Mouse (Mus musculus) heart, embryonic 13.5 days (tissue): Measurements from ENCODE around the gene Sort1. TPM values are rescaled to one million over a fixed set of nuclear protein-coding genes. Genes with fewer than 3 reads are reported as not detected.
A peak's percentile ranks its signal among the peaks of the same experiment; 100 is the strongest.

Experiments
- ATAC-seq: fragments of 200-750 bp; cut with Nextera tagmentation; 2 replicates; pipeline ENCODE4 v1.8.0; 2017; ENCODE audit warnings: moderate TSS enrichment; ENCODE audit not compliant: insufficient number of reproducible peaks, low FRiP score, low TSS enrichment; ENCODE audit errors: extremely low read depth
- H3K27ac ChIP-seq: fragments of 300-500 bp; sonication (generic); replicated peaks from 2 replicates; pipeline ENCODE4 v1.5.1; 2015; ENCODE audit warnings: moderate library complexity, mild to moderate bottlenecking, inconsistent platforms
- H3K27me3 ChIP-seq: fragments of 300-500 bp; sonication (generic); replicated peaks from 2 replicates; pipeline ENCODE4 v1.6.1; 2015; ENCODE audit warnings: mild to moderate bottlenecking, inconsistent platforms
- H3K36me3 ChIP-seq: fragments of 300-500 bp; sonication (generic); 2 replicates; pipeline ENCODE4 v1.6.1; 2015; ENCODE audit warnings: mild to moderate bottlenecking, inconsistent platforms
- H3K4me1 ChIP-seq: fragments of 300-500 bp; sonication (generic); 2 replicates; pipeline ENCODE4 v1.6.1; 2015; ENCODE audit warnings: inconsistent platforms
- H3K4me2 ChIP-seq: fragments of 300-500 bp; sonication (generic); 2 replicates; pipeline ENCODE4 v1.6.1; 2015; ENCODE audit warnings: inconsistent platforms, mild to moderate bottlenecking, moderate library complexity
- H3K4me3 ChIP-seq: fragments of 300-500 bp; sonication (generic); 2 replicates; pipeline ENCODE4 v1.5.1; 2015; ENCODE audit warnings: moderate library complexity, mild to moderate bottlenecking, inconsistent platforms
- H3K9ac ChIP-seq: fragments of 300-500 bp; sonication (generic); 2 replicates; pipeline ENCODE4 v1.6.1; 2015; ENCODE audit warnings: inconsistent platforms, mild to moderate bottlenecking, moderate library complexity
- H3K9me3 ChIP-seq: fragments of 300-500 bp; sonication (generic); 2 replicates; pipeline ENCODE4 v1.6.1; 2016; ENCODE audit warnings: inconsistent platforms
- WGBS: fragments of 180-500 bp; shearing (Covaris S2); methylation state at CpG from one replicate; pipeline ENCODE4 v1.1.7; 2015; ENCODE audit warnings: mixed read lengths; 5-methylcytosine and 5-hydroxymethylcytosine counted together
- polyA plus RNA-seq: library from polyadenylated mRNA; unstranded; fragments of >200 nt; fragmentation: Nextera tagmentation; extraction: Ambion mirVana; gene quantifications from 2 replicates; pipeline ENCODE4 v1.2.1, GENCODE M21; 2015

Gene Sort1
- polyA plus RNA-seq, 1 experiment from 2014 or later, result 8.9 TPM

- Histone ChIP-seq H3K9me3 (no peaks in the 10 kb centered on the region), H3K4me3 (peak overlapping the region; percentile 94), H3K36me3 (peaks cover 6% of the 10 kb centered on the region), H3K27me3 (no peaks in the 10 kb centered on the region), H3K9ac (peak overlapping the region; percentile 96), H3K4me2 (peak overlapping the region; percentile 88), H3K4me1 (peaks cover 66% of the 10 kb centered on the region), H3K27ac (no peak overlapping the region)
- 47% methylated on average over 4 of the region's 4 CpGs for WGBS
- ATAC-seq, result no peak
These were observed 1.3 kb downstream of the Sort1 start for GRCm38 (mm10) chr3:108285078-108285711.

GRCm38 (mm10) chr3:108286671-108287439 is 3.0 kb downstream of the Sort1 start:
- H3K36me3 ChIP-seq, result no peaks in the 10 kb centered on the region; the same call in 1 of the 2 replicates
- peak overlapping the region; percentile 70 for H3K27ac ChIP-seq
- peak overlapping the region; percentile 39 for H3K4me2 ChIP-seq
- 53% methylated on average over 14 of the region's 14 CpGs for WGBS
- no peak overlapping the region for H3K4me3 ChIP-seq
- ATAC-seq, result no peak
- peak overlapping the region; percentile 68 for H3K9ac ChIP-seq
- no peaks in the 10 kb centered on the region for H3K27me3 ChIP-seq
- no peaks in the 10 kb centered on the region for H3K9me3 ChIP-seq
- H3K4me1 ChIP-seq, result peaks cover 82% of the 10 kb centered on the region

DNA sequence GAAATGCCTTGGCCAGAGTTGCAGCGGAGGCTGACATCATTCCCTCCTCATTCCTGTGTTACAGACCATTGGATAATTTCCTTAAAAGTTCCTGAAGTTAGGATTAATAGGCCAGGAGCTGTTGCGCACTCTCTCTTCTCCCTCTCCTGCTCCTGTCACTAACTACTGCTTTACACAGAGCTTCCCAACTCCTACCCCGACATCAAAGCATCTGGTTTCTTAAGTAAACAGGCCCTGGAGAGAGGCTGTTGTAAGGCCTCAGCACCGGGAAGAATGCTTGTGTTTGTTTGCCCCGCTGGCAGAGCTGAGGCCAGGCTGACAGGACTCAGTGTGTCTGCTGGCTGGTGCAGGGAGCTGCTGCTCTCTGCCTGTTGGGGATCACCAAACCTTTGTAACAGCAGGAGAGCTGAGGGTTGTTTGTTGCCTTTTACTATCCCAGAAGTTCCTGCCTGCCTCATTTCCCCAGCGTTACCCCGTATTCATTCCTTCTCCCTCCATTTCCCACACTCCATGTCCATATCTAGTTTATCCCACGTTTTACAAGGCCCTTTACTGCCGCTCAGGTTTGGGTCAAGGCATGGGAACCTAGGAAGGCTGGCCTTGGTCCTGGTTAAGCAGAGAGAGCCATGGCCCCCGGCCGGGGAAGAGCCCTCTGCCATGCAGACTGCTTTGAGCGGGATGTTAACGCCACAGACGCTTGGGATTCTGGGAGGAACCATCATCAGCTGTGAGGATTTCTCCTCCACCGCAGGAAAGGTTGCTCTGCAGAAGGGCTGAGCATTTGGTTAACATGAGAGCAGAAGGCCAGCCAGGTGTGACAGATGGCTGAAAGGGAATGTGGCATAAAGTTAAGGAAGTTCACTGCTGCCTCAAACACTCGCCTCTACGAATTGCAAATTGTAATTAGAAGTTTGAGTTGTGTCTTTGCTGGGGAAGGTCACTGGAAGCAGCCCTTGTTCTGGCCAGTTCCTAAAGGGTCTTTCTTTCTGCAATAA is 4.2 kb downstream of the Sort1 start:
- WGBS, result 31% methylated on average over 17 of the region's 17 CpGs

GRCm38 (mm10) chr3:108289311-108290130 is 5.6 kb downstream of the Sort1 start:
- H3K9ac ChIP-seq, result no peak overlapping the region

More for the DNA sequence above, 4.2 kb downstream of the Sort1 start:
- H3K9me3 ChIP-seq, result no peaks in the 10 kb centered on the region
- peak overlapping the region; percentile 70 for H3K27ac ChIP-seq
- H3K4me3 ChIP-seq, result no peak overlapping the region
- H3K4me1 ChIP-seq, result peaks cover 81% of the 10 kb centered on the region
- H3K36me3 ChIP-seq, result no peaks in the 10 kb centered on the region; the same call in 1 of the 2 replicates
- peak overlapping the region; percentile 68 for H3K9ac ChIP-seq
- ATAC-seq, result no peak
- H3K27me3 ChIP-seq, result no peaks in the 10 kb centered on the region
- H3K4me2 ChIP-seq, result peak overlapping the region; percentile 39

DNA sequence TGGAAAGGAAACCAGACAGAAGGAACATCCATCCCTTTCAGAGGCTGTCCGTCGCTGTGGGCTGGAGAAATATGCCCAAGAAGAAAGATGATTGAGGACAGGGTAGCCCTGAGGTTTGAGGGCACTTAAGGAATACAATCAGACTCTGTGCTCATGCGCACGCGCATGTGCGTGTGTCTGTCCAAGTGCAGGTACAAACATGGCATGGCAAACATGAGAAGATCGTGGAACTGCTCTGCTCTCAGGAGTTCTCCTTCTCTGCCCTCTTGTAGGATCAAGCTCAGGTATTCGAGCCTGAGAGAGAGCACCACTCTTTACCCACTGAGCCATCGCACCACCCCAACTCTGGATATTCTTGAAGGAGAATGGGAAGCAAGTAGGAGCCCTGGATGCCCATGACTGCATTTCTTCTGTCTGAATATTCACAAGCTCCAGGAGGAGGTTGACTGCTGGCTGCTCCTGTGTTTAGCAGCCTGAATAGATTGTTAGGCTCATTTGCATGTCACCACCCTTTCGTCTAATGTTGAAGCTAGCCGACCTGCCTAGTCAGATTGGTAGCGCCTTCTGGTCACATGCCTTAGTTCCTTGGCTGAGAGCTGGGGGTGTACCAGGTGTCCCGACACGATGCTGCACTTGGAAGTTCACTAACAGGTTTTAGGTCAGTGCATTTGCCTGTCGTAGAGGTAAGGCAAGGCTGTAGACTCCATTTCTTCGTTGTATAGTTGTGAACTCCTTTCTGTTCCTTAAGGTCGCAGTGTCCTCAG is 7.3 kb downstream of the Sort1 start:
- Histone ChIP-seq H3K4me2 (0 out of 2 replicates have a peak overlapping the region, but pooled peaks have one; percentile 20), H3K9me3 (no peaks in the 10 kb centered on the region), H3K36me3 (no peaks in the 10 kb centered on the region; the same call in 1 of the 2 replicates), H3K4me1 (peaks cover 93% of the 10 kb centered on the region), H3K4me3 (no peak overlapping the region), H3K27me3 (no peaks in the 10 kb centered on the region), H3K9ac (peak overlapping the region; percentile 34; the same call in 1 of the 2 replicates), H3K27ac (no peak overlapping the region)
- 66% methylated on average over 17 of the region's 17 CpGs for WGBS
- ATAC-seq, result no peak

More at GRCm38 (mm10) chr3:108289311-108290130, 5.6 kb downstream of the Sort1 start:
- H3K27ac ChIP-seq, result peak overlapping the region; percentile 17
- H3K9me3 ChIP-seq, result no peaks in the 10 kb centered on the region
- H3K4me3 ChIP-seq, result no peak overlapping the region
- no peak for ATAC-seq
- WGBS, result 71% methylated on average over 13 of the region's 13 CpGs
- H3K27me3 ChIP-seq, result no peaks in the 10 kb centered on the region
- no peaks in the 10 kb centered on the region; the same call in 1 of the 2 replicates for H3K36me3 ChIP-seq
- H3K4me2 ChIP-seq, result no peak overlapping the region
- H3K4me1 ChIP-seq, result peaks cover 93% of the 10 kb centered on the region

DNA sequence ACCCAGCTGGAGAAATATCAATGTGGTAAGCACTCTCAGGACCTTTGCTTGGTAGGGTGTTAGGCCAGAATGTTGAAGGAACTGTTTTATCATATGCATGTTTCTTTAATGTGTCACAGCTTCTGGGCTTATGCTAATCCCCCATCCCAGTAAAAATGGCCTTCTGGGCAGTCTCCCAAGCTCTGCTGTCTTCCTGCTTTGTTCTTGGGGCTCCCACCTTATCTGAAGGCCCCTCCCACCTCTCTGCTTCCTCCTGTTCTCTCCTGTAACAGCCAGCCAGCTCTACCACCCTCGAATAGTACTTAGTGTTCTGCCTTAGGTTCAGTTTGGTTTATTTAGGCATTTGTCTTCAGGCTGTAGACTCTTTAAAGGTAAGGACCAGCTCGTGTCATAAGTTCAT is 10.5 kb downstream of the Sort1 start:
- no peak overlapping the region for H3K4me3 ChIP-seq
- WGBS, result 19% methylated on average over 2 of the region's 2 CpGs
- peak overlapping the region; percentile 44 for H3K4me2 ChIP-seq
- H3K27ac ChIP-seq, result peak overlapping the region; percentile 89
- H3K9me3 ChIP-seq, result no peaks in the 10 kb centered on the region
- no peak for ATAC-seq
- H3K36me3 ChIP-seq, result no peaks in the 10 kb centered on the region; the same call in 1 of the 2 replicates
- peak overlapping the region; percentile 29 for H3K9ac ChIP-seq
- H3K4me1 ChIP-seq, result peaks cover 88% of the 10 kb centered on the region
- H3K27me3 ChIP-seq, result no peaks in the 10 kb centered on the region

DNA sequence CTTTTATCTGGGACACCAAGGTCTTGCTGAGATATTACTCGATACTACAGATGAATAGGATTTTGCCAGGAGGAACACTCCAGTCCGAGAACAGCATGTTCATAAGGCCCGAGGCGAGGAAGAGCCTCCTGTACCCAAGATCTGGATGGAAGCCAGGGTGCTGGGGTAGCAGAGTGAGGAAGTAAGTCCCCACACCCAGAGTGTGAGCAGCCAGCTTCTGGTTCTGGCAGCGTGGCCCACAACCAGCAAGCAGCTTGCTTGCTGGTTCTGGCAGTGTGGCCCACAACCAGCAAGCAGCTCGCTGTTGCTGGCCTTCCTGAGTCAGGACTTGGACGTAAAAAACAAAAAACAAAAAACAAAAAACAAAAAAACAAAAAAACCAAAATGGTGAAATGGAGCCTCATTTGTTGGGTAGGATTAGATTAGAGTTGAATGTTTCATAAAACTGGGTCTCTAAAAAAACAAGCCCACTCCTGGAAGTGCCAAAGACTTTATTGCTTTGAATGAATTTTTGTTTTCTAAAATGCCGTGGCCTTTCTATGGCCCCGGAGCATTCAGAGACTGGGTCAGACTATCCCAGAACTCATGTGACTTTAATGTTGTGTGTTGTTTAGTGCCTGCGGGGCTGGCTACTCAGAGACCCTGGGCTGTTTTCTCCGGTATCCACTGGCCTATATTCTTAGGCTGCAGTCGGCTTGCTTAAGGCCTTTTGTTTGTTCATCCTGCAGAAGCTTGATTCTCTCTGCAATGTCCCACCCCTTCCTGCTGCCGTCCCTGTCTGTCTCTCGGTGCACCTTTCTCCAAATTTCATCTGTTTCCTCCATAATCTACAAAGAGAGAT is 11.7 kb downstream of the Sort1 start:
- peak overlapping the region; percentile 66 for H3K4me2 ChIP-seq
- ATAC-seq, result no peak
- H3K4me3 ChIP-seq, result peak overlapping the region; percentile 16; the same call in 1 of the 2 replicates
- no peaks in the 10 kb centered on the region; the same call in 1 of the 2 replicates for H3K36me3 ChIP-seq
- peaks cover 76% of the 10 kb centered on the region for H3K4me1 ChIP-seq
- H3K27ac ChIP-seq, result peak overlapping the region; percentile 89
- no peaks in the 10 kb centered on the region for H3K9me3 ChIP-seq
- peak overlapping the region; percentile 69 for H3K9ac ChIP-seq
- H3K27me3 ChIP-seq, result no peaks in the 10 kb centered on the region
- WGBS, result 32% methylated on average over 14 of the region's 14 CpGs

GRCm38 (mm10) chr3:108296220-108297049 is 12.6 kb downstream of the Sort1 start:
- Histone ChIP-seq H3K9ac (peak overlapping the region; percentile 69), H3K27ac (peak overlapping the region; percentile 89), H3K4me1 (peaks cover 68% of the 10 kb centered on the region), H3K4me3 (peak overlapping the region; percentile 16; the same call in 1 of the 2 replicates), H3K27me3 (no peaks in the 10 kb centered on the region), H3K36me3 (no peaks in the 10 kb centered on the region; the same call in 1 of the 2 replicates), H3K9me3 (no peaks in the 10 kb centered on the region), H3K4me2 (peak overlapping the region; percentile 66)
- no peak; the same call in 1 of the 2 replicates for ATAC-seq
- 9% methylated on average over 14 of the region's 14 CpGs for WGBS
